Mouse (Mus musculus) E14TG2a.4 (cell line): ENCODE data around the gene Gnai3.

Experiments used
- H3K27me3 ChIP-seq: 2 replicates; pipeline ENCODE4 v1.6.1; 2014; ENCODE audit warnings: low read length, control low read depth; ENCODE audit not compliant: insufficient read depth
- H3K36me3 ChIP-seq: 2 replicates; pipeline ENCODE4 v1.6.1; 2014; ENCODE audit warnings: low read length, control low read depth; ENCODE audit not compliant: insufficient read depth
- H3K4me1 ChIP-seq: replicated peaks from 2 replicates; pipeline ENCODE4 v1.6.1; 2014; ENCODE audit warnings: low read depth, low read length, control low read depth
- H3K4me3 ChIP-seq: replicated peaks from 2 replicates; pipeline ENCODE4 v1.5.1; 2014; ENCODE audit warnings: mild to moderate bottlenecking, low read length
- H3K9me3 ChIP-seq: 2 replicates; pipeline ENCODE4 v1.6.1; 2014; ENCODE audit warnings: low read length, control low read depth
- CTCF ChIP-seq: conservative IDR thresholded peaks from 2 replicates; pipeline ENCODE4 v1.5.1; 2014; ENCODE audit warnings: low read length
- NANOG ChIP-seq: IDR thresholded peaks from 2 replicates; pipeline ENCODE4 v1.6.1; 2014; ENCODE audit warnings: borderline replicate concordance, low read length, mixed read lengths
- POU5F1 ChIP-seq: IDR thresholded peaks from 2 replicates; pipeline ENCODE4 v1.6.1; 2014; ENCODE audit warnings: low read length, borderline replicate concordance

Gnai3 gene

GRCm38 (mm10) chr3:108166486-108167211 is 20.7 kb upstream of the Gnai3 start:
- no peak overlapping the region for H3K4me3 ChIP-seq
- H3K4me1 ChIP-seq, result peaks cover 13% of the 10 kb centered on the region
- no peaks in the 10 kb centered on the region for H3K9me3 ChIP-seq
- no peaks in the 10 kb centered on the region for H3K36me3 ChIP-seq
- TF ChIP-seq CTCF (no peak), NANOG (no peak), POU5F1 (no peak)
- H3K27me3 ChIP-seq, result peaks cover 30% of the 10 kb centered on the region

GRCm38 (mm10) chr3:108165532-108166315 is 19.8 kb upstream of the Gnai3 start:
- Histone ChIP-seq H3K36me3 (no peaks in the 10 kb centered on the region), H3K4me1 (peaks cover 13% of the 10 kb centered on the region), H3K9me3 (no peaks in the 10 kb centered on the region), H3K27me3 (peaks cover 30% of the 10 kb centered on the region), H3K4me3 (peak overlapping the region; percentile 37; the same call in 1 of the 2 replicates)
- TF ChIP-seq POU5F1, result no peak
- TF ChIP-seq CTCF, result no peak
- TF ChIP-seq NANOG, result no peak

- Histone ChIP-seq H3K4me3 (peak overlapping the region; percentile 37), H3K36me3 (no peaks in the 10 kb centered on the region), H3K9me3 (no peaks in the 10 kb centered on the region), H3K4me1 (peaks cover 13% of the 10 kb centered on the region), H3K27me3 (peaks cover 30% of the 10 kb centered on the region)
- TF ChIP-seq NANOG (no peak), CTCF (peak; percentile 99)
Measured at GRCm38 (mm10) chr3:108164807-108165206, 18.9 kb upstream of the Gnai3 start.

- H3K4me1 ChIP-seq, result peaks cover 13% of the 10 kb centered on the region
- H3K36me3 ChIP-seq, result no peaks in the 10 kb centered on the region
- H3K27me3 ChIP-seq, result peaks cover 30% of the 10 kb centered on the region
- no peaks in the 10 kb centered on the region for H3K9me3 ChIP-seq
- H3K4me3 ChIP-seq, result no peak overlapping the region
- no peak for TF ChIP-seq CTCF
- no peak for TF ChIP-seq POU5F1
- TF ChIP-seq NANOG, result no peak
Measured at GRCm38 (mm10) chr3:108164091-108164490, 18.1 kb upstream of the Gnai3 start.

GRCm38 (mm10) chr3:108158383-108159037 is 12.6 kb upstream of the Gnai3 start:
- no peaks in the 10 kb centered on the region for H3K9me3 ChIP-seq
- H3K4me1 ChIP-seq, result peaks cover 5% of the 10 kb centered on the region; the same call in 1 of the 2 replicates
- no peak overlapping the region for H3K4me3 ChIP-seq
- H3K27me3 ChIP-seq, result peaks cover 5% of the 10 kb centered on the region; the same call in 1 of the 2 replicates
- TF ChIP-seq NANOG (no peak), POU5F1 (no peak), CTCF (no peak)
- no peaks in the 10 kb centered on the region for H3K36me3 ChIP-seq

- no peaks in the 10 kb centered on the region for H3K9me3 ChIP-seq
- no peaks in the 10 kb centered on the region for H3K36me3 ChIP-seq
- H3K4me1 ChIP-seq, result peaks cover 23% of the 10 kb centered on the region
- H3K27me3 ChIP-seq, result 0 out of 2 replicates have a peak, but pooled peaks cover 6% of the 10 kb centered on the region
- no peak within 1 kb of the TSS for H3K4me3 ChIP-seq
- TF ChIP-seq POU5F1, result no peak
- no peak for TF ChIP-seq NANOG
- no peak for TF ChIP-seq CTCF
Measured at GRCm38 (mm10) chr3:108154656-108155055, 8.7 kb upstream of the Gnai3 start, which contains the start of gene Gpr61. Gene Gpr61, minus strand, starts transcription at chr3:108154882.

GRCm38 (mm10) chr3:108152290-108152689 is 6.3 kb upstream of the Gnai3 start:
- 0 out of 2 replicates have a peak, but pooled peaks cover 8% of the 10 kb centered on the region for H3K27me3 ChIP-seq
- TF ChIP-seq POU5F1 (no peak), NANOG (no peak), CTCF (no peak)
- no peaks in the 10 kb centered on the region for H3K36me3 ChIP-seq
- H3K4me3 ChIP-seq, result no peak overlapping the region
- H3K4me1 ChIP-seq, result peaks cover 23% of the 10 kb centered on the region
- H3K9me3 ChIP-seq, result no peaks in the 10 kb centered on the region
